Mouse (Mus musculus) lung, postnatal 14 days (tissue): Measurements from ENCODE around the gene AU022252.

Experiments used
- DNase-seq: peaks from one replicate; pipeline ENCODE4 v3.0.0; 2021

Gene AU022252

GRCm38 (mm10) chr4:119188060-119188785 is 44.3 kb downstream of the AU022252 start:
- DNase-seq = no peak

GRCm38 (mm10) chr4:119185771-119186170 is 46.7 kb downstream of the AU022252 start:
- no peak for DNase-seq

DNA sequence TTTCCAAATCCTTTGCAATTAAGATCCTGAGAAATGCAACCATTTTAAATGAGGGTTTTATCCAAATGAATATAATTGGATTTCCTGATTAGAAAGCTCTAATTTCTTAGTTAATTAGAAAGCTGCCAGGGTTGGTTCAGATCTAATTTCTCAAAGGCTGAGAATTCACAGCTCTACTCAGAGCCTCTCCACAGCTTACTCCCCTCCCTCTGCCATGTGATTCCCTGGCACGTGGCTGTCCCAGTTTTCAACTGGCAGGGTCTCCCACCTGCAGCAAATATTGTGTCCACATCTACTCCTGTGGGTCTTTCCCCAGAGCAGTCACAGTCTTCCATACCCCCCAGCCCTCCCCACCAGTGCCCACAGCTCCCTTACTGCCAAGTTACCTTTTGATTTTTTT is 49.0 kb downstream of the AU022252 start:
- DNase-seq = no peak

DNA sequence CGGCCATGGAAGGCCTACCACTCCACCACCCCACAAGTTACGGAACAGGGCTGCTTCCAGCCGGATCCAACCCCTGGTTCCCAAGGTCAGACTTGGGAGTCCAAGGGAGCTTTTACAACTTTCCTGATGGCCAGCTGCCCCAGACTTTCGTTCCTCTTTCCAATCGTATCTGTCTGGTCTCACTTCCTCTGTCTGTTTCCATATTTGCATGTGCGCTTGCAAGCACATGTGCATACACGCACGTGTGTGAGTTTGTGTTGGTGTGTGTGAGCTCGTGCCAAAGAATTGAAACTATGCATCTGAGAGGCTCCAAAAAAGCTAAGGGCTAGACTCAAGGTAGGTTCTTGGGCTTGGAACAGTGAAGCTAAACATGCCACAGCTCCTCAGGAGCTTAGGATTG is 51.1 kb downstream of the AU022252 start:
- DNase-seq = no peak

- no peak for DNase-seq
Observed at GRCm38 (mm10) chr4:119180133-119180707, 52.3 kb downstream of the AU022252 start.

GRCm38 (mm10) chr4:119178331-119178730 is 54.2 kb downstream of the AU022252 start:
- peak; percentile 10 for DNase-seq

DNA sequence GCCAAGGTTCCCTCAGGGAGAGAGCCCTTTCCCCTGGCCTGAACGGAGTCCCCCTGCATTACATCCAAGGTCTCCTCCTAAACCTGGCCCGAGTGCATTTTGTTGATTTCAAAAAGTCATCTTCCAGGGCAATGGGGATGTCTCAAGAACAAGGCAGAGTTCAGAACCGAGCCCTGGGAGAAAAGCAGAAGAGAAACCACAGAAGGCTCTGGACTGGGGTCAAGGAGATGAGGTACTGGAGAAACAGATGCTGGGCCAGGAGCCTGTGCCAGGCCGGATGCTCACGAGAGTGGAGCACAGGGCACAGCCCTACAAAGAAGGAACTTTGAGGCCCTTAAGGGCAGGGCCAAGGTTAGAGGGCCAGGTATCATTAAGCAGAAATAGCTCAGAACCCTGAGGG is 54.8 kb downstream of the AU022252 start:
- DNase-seq = no peak

DNA sequence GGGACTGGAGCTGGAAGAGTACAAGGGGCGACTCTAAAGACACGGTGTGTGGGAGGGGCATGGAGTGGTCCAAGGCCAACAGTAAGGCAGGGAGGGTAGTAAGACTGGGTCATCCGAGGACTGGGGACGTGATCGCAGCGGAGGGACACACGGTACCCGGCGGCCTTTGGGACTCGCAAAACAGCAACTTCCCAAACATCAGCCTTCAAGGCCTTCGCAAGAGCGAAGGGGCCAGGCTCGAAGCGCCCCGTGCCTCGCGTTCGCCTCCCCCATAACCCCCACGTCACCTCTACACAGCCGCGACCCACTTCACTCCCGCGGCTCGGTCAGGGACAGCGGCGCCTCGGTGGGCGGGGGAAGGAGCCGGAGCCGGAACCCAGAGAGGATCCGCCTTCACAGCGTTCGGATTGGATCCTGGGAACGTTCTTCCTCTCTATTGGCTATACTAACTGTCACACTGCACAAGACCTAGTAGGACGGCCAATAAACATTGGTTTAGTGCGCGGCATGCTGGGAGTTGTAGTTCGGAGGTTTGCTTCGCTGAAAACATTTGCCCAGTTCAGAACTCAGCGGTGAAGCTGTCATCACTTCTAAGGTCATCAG is 58.6 kb downstream of the AU022252 start, which contains the start of gene Zfp691:
Gene Zfp691, minus strand, starts transcription at position 345 of the 603 bp plus-strand sequence.
- DNase-seq = peak; percentile 92

- no peak for DNase-seq
Observed at GRCm38 (mm10) chr4:119172919-119173650, 59.4 kb downstream of the AU022252 start.

DNA sequence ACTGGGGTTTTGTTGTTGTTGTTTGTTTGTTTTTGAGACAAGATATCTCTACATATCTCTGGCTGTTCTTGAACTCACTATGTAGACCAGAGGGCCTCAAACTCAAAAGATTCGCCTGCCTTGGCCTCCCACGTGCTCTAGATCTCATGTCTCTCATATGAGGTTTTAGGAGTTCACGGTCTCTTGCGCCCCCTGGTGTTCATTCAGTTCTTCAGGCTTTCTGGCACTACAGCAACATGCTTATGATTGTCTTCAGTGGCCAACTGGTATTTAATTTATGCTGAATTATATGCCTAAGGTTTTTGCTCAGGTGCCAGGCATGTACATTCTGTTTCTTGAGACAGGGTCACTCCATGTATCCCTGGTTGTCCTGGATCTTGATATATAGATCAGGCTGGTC is 64.8 kb downstream of the AU022252 start:
- DNase-seq = peak; percentile 91

GRCm38 (mm10) chr4:119167068-119167467 is 65.4 kb downstream of the AU022252 start:
- no peak for DNase-seq

DNA sequence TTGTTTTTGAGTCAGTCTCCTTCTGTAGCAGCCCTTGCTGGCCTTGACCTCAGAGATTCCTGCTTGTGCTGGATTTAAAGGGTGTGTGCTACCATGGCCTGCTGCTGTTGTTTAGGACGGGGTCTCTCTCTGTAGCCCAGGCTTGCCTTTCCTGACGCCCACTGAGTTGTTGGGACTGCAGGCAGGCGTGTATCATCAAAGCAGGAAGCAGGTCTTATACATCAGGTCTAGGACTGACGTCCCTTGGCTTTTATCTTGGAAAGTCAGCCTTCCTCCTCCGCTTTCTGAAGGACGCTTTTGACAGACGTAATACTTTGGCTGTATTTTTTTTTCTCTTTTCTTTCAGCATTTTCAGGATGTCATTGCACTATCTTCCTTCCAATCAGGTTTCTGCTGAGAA is 66.6 kb downstream of the AU022252 start:
- no peak for DNase-seq

DNA sequence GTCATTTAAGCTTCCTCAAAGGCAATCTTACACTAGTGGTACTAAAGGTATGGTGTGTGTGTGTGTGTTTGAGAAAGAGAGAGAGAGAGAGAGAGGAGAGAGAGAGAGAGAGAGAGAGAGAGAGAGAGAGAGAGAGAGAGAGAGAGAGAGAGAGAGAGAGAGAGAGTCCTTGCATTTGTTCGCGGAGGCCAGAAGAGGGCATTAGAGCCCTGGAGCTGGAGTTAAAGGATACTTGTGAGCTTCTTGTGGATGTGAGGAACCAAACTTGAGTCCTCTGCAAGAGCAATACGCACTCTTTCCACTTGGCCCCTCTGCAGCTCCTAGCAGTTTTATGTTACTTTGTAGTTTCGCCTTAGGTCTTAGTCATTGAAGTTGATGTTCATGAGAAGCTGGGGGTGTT is 69.5 kb downstream of the AU022252 start:
- no peak for DNase-seq

DNA sequence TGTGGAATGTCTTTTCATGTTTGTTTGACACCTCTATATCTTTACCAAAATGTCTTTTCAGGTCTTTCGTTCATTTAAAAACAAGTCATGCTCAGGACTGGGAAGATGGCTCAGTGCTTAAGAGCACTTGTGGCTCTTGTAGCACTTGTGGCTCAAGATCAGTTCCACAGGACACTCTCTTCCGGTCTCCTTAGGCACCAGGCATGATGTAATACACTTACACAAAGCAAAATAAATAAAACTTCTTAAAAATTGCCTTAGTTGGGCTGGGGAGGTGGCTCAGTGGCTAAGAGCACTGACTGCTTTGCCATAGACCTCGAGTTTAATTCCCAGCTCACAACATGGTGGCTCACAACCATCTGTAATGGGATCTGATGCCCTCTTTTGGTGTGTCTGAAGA is 71.2 kb downstream of the AU022252 start:
- no peak for DNase-seq

GRCm38 (mm10) chr4:119157891-119158290 is 74.6 kb downstream of the AU022252 start:
- DNase-seq = no peak

DNA sequence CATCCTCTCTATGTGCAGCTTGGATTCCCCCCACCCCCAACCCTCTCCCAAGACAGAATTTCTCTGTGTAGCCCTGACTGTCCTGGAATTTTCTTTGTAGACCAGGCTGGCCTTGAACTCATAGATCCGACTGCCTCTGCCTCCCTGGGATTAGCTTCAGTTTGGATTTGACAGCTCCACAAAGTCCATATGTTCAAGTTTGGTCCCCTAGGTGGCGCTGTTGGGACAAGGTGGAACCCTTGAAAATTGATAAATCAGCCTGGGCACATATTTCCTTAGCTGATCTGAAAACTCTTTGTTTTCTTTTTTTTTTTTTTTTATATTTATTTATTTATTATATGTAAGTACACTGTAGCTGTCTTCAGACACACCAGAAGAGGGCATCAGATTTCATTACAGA is 75.3 kb downstream of the AU022252 start:
- DNase-seq = peak; percentile 84
